Mouse (Mus musculus) brain, adult 2 months (tissue): ENCODE results near the gene P3h1.

ENCODE experiments used
- DNase-seq: peaks from one replicate; pipeline ENCODE4 v3.0.0; 2011; ENCODE audit warnings: low read depth, low spot score

Gene P3h1

GRCm38 (mm10) chr4:119232410-119233255 lies at the start of gene P3h1, which contains the start of gene AU022252:
P3h1 (plus strand) TSS chr4:119232915.
AU022252 (minus strand) TSS chr4:119232712.
- DNase-seq, result peak; percentile 99

- no peak for DNase-seq
These were observed 49.2 kb upstream of the P3h1 start for GRCm38 (mm10) chr4:119183525-119183924.

GRCm38 (mm10) chr4:119185771-119186170 lies 46.9 kb upstream of the P3h1 start:
- no peak for DNase-seq

GRCm38 (mm10) chr4:119188060-119188785 lies 44.5 kb upstream of the P3h1 start:
- DNase-seq, result no peak

DNA sequence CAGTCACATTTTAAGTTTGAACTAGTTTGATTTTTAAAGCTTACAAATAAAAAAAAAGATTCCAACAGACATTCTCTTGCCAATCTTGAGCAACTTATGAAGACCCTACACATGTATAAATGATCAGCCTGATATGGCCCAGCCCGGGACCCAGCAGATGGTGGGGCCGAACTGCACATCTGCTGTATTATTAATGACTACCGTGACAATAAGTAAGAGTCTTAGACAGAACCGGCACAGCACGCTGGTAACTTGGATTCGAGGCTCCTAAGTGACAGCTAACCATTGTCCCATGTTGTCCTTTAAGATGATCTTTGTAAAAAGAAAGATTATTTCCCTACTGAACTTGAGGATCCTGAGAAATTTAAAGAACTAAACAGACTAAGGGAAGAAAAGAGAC lies 43.3 kb upstream of the P3h1 start:
- DNase-seq, result no peak

DNA sequence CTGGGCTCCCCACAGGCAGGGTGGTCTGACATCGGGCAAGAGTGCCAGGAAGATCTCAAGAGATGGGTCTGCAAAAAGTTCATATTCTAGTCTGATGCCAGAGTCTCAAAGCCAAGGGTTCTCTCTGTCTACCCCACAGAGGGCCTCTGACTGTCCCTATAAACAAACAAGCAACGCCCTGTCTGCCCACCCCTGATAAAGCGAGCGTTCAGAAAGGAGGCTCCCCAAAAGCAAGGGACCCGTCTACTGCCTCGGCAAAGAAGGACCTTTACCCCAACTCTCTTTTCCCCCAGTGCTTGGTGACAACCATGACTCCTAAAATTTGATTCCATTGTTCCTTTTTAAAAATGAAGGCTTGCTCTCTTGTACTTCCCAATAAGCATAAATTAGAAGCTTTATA lies 42.9 kb upstream of the P3h1 start, which contains the start of gene Ermap:
Gene Ermap (minus strand): TSS at position 148 of the 400 bp plus-strand sequence.
- no peak for DNase-seq

DNA sequence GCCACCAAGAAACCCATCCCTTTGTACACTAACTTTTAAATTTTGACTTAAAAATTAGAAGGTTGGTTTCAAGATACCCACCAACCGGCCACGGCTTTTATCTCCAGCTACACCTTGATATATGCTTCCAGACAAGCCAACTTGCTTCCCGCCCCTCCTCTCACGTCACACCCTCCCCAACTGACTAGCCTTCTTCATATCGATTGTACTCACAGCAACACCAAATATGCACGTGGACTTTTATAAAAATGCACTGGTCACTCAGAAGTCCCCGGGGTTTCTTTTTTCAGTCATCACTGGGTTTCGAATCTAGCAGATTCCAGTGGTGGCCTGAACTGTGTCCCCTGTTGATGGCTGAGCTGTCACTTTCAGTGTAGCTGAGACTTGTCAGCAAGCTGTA lies 42.1 kb upstream of the P3h1 start:
- no peak for DNase-seq

- no peak for DNase-seq
These were observed 41.4 kb upstream of the P3h1 start for GRCm38 (mm10) chr4:119191273-119191672.

- no peak for DNase-seq
These were observed 40.0 kb upstream of the P3h1 start for GRCm38 (mm10) chr4:119192757-119193156.

DNA sequence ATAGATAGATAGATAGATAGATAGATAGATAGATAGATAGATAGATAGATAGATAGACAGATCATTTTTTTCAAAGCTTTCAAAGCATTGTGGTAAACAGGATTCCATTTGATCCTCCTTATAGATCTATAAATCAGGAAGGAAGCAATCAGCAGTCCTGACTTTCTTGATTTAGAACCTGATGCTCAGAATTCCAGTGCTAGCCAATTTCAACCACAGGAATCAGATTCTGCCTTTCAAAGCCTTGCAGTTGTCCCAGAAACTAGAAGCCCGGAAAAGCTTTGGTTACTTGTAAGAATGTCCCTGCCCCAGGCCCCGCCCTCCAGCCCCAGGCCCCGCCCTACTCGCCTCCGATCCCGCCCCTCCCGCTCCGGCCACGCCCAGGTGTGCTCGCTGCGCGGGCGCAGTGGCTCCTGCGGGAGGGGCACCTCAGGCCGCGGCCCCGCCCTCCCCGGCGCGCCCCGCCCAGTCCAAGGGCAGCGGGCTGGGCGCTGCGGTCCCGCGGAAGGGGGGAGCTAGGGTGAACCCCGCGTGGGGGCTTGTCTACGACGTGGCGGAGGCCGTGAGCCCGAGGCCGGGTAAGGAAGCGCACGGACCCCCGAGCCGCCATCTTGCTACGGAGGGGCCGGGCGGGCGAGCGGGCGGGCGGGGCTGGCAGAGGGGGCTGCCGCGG lies 37.7 kb upstream of the P3h1 start, which contains the start of gene Svbp:
Gene Svbp (plus strand): TSS at position 398 of the 673 bp plus-strand sequence.
- peak; percentile 95 for DNase-seq

GRCm38 (mm10) chr4:119195582-119196320 lies 37.0 kb upstream of the P3h1 start:
- DNase-seq, result peak; percentile 17

DNA sequence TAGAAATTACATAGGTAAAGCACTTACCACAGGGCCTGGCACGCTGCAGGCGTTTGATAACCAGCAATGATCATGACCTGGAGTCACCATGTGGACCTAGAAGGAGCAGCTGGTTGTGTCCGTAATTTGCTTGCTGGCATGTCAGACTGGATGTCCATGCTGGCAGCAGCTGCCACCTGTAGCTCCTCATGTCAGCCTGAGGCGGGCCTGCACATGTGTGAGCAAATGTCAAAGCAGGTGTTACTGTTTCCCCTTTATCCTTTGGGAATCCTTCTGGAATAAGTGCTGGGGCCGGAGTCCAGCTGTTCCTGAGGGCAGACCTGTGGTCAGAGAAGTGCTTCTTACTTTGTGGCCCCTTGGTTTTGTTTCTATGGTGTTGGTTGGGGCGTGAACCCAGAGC lies 34.6 kb upstream of the P3h1 start:
- DNase-seq, result no peak

- peak; percentile 86 for DNase-seq
These were observed 28.0 kb upstream of the P3h1 start for GRCm38 (mm10) chr4:119204672-119205071.

DNA sequence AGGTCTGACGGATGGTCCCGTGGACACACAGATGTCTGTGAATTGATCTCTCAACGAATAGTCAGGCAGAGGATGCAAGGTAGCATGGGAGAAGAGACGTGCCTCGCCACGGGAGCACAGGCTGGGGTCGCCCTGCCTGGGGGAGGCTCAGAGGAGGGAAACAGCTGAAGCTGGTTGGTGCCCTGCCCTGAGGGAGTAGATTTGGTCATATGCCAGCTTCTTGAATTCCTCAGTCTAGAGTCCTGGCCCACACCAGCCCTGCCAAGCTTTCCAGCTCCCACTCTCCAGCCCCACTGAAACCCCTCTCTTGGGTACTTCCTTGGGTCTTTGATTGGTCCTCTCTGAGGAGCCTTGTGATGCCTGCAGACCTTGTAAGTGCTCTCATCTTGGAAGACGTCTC lies 16.0 kb upstream of the P3h1 start:
- no peak for DNase-seq

DNA sequence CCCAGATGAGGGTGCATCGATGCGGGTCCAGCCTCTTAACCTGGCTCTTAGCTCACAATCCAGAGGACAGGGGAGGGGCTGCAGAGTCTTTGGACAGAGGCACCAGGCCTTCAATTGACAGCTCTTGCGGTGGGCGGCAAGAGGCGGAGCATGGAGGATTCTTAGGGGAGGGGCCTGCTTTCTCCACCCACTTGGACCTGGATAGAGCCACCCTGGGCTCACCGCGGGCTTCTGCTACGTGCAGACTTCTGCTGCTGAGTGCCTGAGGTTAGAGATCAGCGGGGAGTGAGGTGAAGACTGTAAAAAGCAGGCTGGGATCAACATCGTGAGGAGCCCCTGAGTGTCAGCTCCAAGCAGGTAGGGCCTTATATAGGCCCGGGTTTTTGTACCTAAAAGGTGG lies 14.5 kb upstream of the P3h1 start, which contains the start of gene Tmem269:
Gene Tmem269 (minus strand): TSS at position 49 of the 400 bp plus-strand sequence.
- DNase-seq, result no peak

GRCm38 (mm10) chr4:119223696-119224095 lies 9.0 kb upstream of the P3h1 start:
- peak; percentile 78 for DNase-seq

DNA sequence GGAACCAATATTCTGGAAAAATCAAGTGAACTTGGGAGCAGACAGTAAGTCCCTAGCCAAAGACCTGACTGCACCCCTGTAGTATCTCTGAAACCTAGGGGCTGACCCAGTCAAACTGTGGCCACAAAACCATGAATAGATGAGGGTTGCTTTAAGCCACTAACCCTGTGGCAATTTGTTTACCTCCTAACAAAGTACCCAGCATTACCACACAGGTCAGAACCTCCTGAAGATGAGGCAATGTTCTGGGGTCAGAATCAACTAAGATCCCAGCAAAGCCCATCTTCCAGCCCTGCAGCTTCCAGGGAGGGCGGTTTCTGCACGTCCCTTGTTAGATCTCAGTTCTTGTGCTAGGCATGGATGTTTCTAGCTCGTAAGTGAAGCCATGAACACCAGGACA lies 8.2 kb upstream of the P3h1 start:
- DNase-seq, result no peak

DNA sequence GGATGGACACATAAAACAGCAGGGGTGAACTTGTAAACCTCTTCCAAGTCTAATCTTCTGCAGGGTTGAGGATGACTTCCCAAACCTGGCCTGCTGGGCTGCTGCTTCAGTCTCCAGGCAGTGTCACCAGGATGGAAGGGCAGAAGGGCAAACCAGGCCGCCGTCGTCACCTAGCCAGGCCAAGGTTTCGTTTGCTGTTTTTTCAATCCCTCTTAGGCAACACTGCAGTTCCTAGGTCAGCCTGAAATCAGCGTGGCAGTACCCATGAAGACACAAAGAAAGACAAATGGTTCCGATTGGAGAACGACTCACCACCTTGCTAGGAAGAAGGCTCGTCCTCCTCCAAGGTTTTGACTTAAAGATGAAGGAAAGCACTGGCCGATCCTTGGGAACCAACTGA lies 7.0 kb upstream of the P3h1 start:
- DNase-seq, result no peak

- DNase-seq, result no peak
These were observed 6.0 kb upstream of the P3h1 start for GRCm38 (mm10) chr4:119226751-119227150.

DNA sequence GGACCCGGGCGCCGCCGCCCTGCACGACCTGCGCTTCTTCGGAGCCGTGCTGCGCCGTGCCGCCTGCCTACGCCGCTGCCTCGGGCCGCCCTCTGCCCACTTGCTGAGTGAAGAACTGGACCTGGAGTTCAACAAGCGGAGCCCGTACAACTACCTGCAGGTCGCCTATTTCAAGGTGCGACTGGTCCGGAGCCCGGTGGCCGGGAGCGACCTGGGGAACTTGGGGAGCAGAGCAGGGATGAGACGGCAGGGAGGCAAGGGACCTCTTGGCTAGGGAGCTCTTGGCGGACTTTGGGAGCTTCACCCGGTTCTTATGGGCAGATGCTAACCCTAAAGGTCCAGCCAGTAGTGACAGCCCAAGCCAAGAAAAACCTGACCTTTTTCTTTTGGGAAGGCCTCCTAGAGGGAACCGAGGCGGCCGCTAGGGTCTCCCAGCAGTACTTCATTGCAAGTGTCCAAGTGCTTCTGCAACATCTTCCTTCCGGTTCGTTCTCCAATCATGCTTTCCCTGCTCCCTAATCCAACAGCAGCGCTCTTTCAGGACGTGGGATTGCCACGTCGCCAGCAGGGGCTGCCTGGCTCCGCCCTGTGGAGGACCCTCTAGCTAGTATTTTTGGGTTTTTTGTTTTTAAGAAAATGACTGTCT lies 664 bp downstream of the P3h1 start:
- peak; percentile 86 for DNase-seq

GRCm38 (mm10) chr4:119234348-119234747 lies 1.6 kb downstream of the P3h1 start:
- no peak for DNase-seq
